Mouse (Mus musculus): Measurements from ENCODE around the gene Pi4kb. TPM values are rescaled to one million over a fixed set of nuclear protein-coding genes. Genes with fewer than 3 reads are reported as not detected.
"Not testable (repeated sequence)": the region's sequence is repeated elsewhere in the genome, so short reads cannot be mapped to it uniquely, and the experiment has no call there.

Pi4kb gene
- total and polyA plus RNA-seq, 3 experiments, result 24.0 to 39.2 (median 30.7) TPM

- TF ChIP-seq KAT2A (IDR thresholded peaks at IDR 0.05; ENCODE audit: insufficient replicate concordance, low read length), result 0 out of 2 replicates have a peak, but pooled peaks have one; percentile 18
Observed at GRCm38 (mm10) chr3:94974528-94975422, at the start of gene Pi4kb (continued).

GRCm38 (mm10) chr3:94926301-94926736 is 48.2 kb upstream of the Pi4kb start:
- DNase-seq (ENCODE audit: extremely low read depth); H3K9me3 ChIP-seq (replicated peaks; ENCODE audit: low read length); H3K36me3 ChIP-seq (replicated peaks in 1 of 2; ENCODE audit: control insufficient read depth in 1 of 2, insufficient read depth in 1 of 2, low read length in 1 of 2); H3K4me2 ChIP-seq (ENCODE audit: insufficient read depth, low read depth, poor library complexity, severe bottlenecking); H3K4me1 ChIP-seq (ENCODE audit: control insufficient read depth in 1 of 2, insufficient read depth in 2 of 2); H3K4me3 ChIP-seq (replicated peaks in 1 of 3; ENCODE audit: low read depth in 2 of 3, low read length in 2 of 3, poor library complexity in 1 of 3); H3K9ac ChIP-seq (ENCODE audit: insufficient read depth, low read depth); H3K79me2 ChIP-seq (replicated peaks; ENCODE audit: control insufficient read depth, extremely low read depth, insufficient read depth, poor library complexity, severe bottlenecking); H3K27me3 ChIP-seq (replicated peaks); dilution Hi-C loops (cut with MboI; ENCODE audit: extremely low pct_ligation_motif_present, extremely low pct_unique_long_range_greater_than_20kb, low sequenced_read_pairs); in situ Hi-C loops (cut with MboI; ENCODE audit: low pct_ligation_motif_present, low pct_unique_long_range_greater_than_20kb, low sequenced_read_pairs); H3K27ac ChIP-seq (ENCODE audit: insufficient read depth, low read depth): not testable (repeated sequence)

- DNase-seq (ENCODE audit: extremely low read depth); H3K4me2 ChIP-seq (ENCODE audit: insufficient read depth, low read depth, poor library complexity, severe bottlenecking); in situ Hi-C loops (cut with MboI; ENCODE audit: low pct_ligation_motif_present, low pct_unique_long_range_greater_than_20kb, low sequenced_read_pairs); H3K79me2 ChIP-seq (replicated peaks; ENCODE audit: control insufficient read depth, extremely low read depth, insufficient read depth, poor library complexity, severe bottlenecking); H3K9me3 ChIP-seq (replicated peaks; ENCODE audit: low read length); dilution Hi-C loops (cut with MboI; ENCODE audit: extremely low pct_ligation_motif_present, extremely low pct_unique_long_range_greater_than_20kb, low sequenced_read_pairs); H3K9ac ChIP-seq (ENCODE audit: insufficient read depth, low read depth); H3K4me1 ChIP-seq (ENCODE audit: control insufficient read depth in 1 of 2, insufficient read depth in 2 of 2); H3K36me3 ChIP-seq (replicated peaks in 1 of 2; ENCODE audit: control insufficient read depth in 1 of 2, insufficient read depth in 1 of 2, low read length in 1 of 2); H3K27me3 ChIP-seq (replicated peaks); H3K27ac ChIP-seq (ENCODE audit: insufficient read depth, low read depth); H3K4me3 ChIP-seq (replicated peaks in 1 of 3; ENCODE audit: low read depth in 2 of 3, low read length in 2 of 3, poor library complexity in 1 of 3): not testable (repeated sequence)
Observed at GRCm38 (mm10) chr3:94928979-94929378, 45.6 kb upstream of the Pi4kb start.

- H3K9me3 ChIP-seq (replicated peaks; ENCODE audit: low read length); H3K4me3 ChIP-seq (replicated peaks in 1 of 3; ENCODE audit: low read depth in 2 of 3, low read length in 2 of 3, poor library complexity in 1 of 3); DNase-seq (ENCODE audit: extremely low read depth); H3K4me1 ChIP-seq (ENCODE audit: control insufficient read depth in 1 of 2, insufficient read depth in 2 of 2); H3K27me3 ChIP-seq (replicated peaks); in situ Hi-C loops (cut with MboI; ENCODE audit: low pct_ligation_motif_present, low pct_unique_long_range_greater_than_20kb, low sequenced_read_pairs); H3K9ac ChIP-seq (ENCODE audit: insufficient read depth, low read depth); dilution Hi-C loops (cut with MboI; ENCODE audit: extremely low pct_ligation_motif_present, extremely low pct_unique_long_range_greater_than_20kb, low sequenced_read_pairs); H3K4me2 ChIP-seq (ENCODE audit: insufficient read depth, low read depth, poor library complexity, severe bottlenecking); H3K79me2 ChIP-seq (replicated peaks; ENCODE audit: control insufficient read depth, extremely low read depth, insufficient read depth, poor library complexity, severe bottlenecking); H3K27ac ChIP-seq (ENCODE audit: insufficient read depth, low read depth); H3K36me3 ChIP-seq (replicated peaks in 1 of 2; ENCODE audit: control insufficient read depth in 1 of 2, insufficient read depth in 1 of 2, low read length in 1 of 2): not testable (repeated sequence)
Observed at GRCm38 (mm10) chr3:94930386-94931266, 43.9 kb upstream of the Pi4kb start.

- H3K79me2 ChIP-seq (replicated peaks; ENCODE audit: control insufficient read depth, extremely low read depth, insufficient read depth, poor library complexity, severe bottlenecking); H3K4me3 ChIP-seq (replicated peaks in 1 of 3; ENCODE audit: low read depth in 2 of 3, low read length in 2 of 3, poor library complexity in 1 of 3); in situ Hi-C loops (cut with MboI; ENCODE audit: low pct_ligation_motif_present, low pct_unique_long_range_greater_than_20kb, low sequenced_read_pairs); dilution Hi-C loops (cut with MboI; ENCODE audit: extremely low pct_ligation_motif_present, extremely low pct_unique_long_range_greater_than_20kb, low sequenced_read_pairs); H3K27ac ChIP-seq (ENCODE audit: insufficient read depth, low read depth); H3K27me3 ChIP-seq (replicated peaks); H3K9me3 ChIP-seq (replicated peaks; ENCODE audit: low read length); H3K4me1 ChIP-seq (ENCODE audit: control insufficient read depth in 1 of 2, insufficient read depth in 2 of 2); H3K36me3 ChIP-seq (replicated peaks in 1 of 2; ENCODE audit: control insufficient read depth in 1 of 2, insufficient read depth in 1 of 2, low read length in 1 of 2); DNase-seq (ENCODE audit: extremely low read depth); H3K9ac ChIP-seq (ENCODE audit: insufficient read depth, low read depth); H3K4me2 ChIP-seq (ENCODE audit: insufficient read depth, low read depth, poor library complexity, severe bottlenecking): not testable (repeated sequence)
Observed at GRCm38 (mm10) chr3:94931427-94932082, 43.0 kb upstream of the Pi4kb start.

- H3K9ac ChIP-seq (ENCODE audit: insufficient read depth, low read depth); in situ Hi-C loops (cut with MboI; ENCODE audit: low pct_ligation_motif_present, low pct_unique_long_range_greater_than_20kb, low sequenced_read_pairs); H3K9me3 ChIP-seq (replicated peaks; ENCODE audit: low read length); H3K79me2 ChIP-seq (replicated peaks; ENCODE audit: control insufficient read depth, extremely low read depth, insufficient read depth, poor library complexity, severe bottlenecking); DNase-seq (ENCODE audit: extremely low read depth); H3K4me3 ChIP-seq (replicated peaks in 1 of 3; ENCODE audit: low read depth in 2 of 3, low read length in 2 of 3, poor library complexity in 1 of 3); dilution Hi-C loops (cut with MboI; ENCODE audit: extremely low pct_ligation_motif_present, extremely low pct_unique_long_range_greater_than_20kb, low sequenced_read_pairs); H3K36me3 ChIP-seq (replicated peaks in 1 of 2; ENCODE audit: control insufficient read depth in 1 of 2, insufficient read depth in 1 of 2, low read length in 1 of 2); H3K4me1 ChIP-seq (ENCODE audit: control insufficient read depth in 1 of 2, insufficient read depth in 2 of 2); H3K4me2 ChIP-seq (ENCODE audit: insufficient read depth, low read depth, poor library complexity, severe bottlenecking); H3K27me3 ChIP-seq (replicated peaks); H3K27ac ChIP-seq (ENCODE audit: insufficient read depth, low read depth): not testable (repeated sequence)
Observed at GRCm38 (mm10) chr3:94932279-94932678, 42.3 kb upstream of the Pi4kb start.

All from CH12.LX (cell line).